Mouse (Mus musculus) kidney, adult 2 months (tissue): ENCODE data around the gene Maff. TPM values are rescaled to one million over a fixed set of nuclear protein-coding genes. Genes with fewer than 3 reads are reported as not detected.

ENCODE experiments used
- DNase-seq: peaks from one replicate; pipeline ENCODE4 v3.0.0; 2021
- H3K27ac ChIP-seq: fragments of 200-500 bp; 2 replicates; pipeline ENCODE4 v1.5.1; 2012; ENCODE audit warnings: low read depth, low read length, control low read depth, inconsistent platforms; ENCODE audit not compliant: insufficient read depth
- H3K27me3 ChIP-seq: fragments of 200-500 bp; replicated peaks from 2 replicates; pipeline ENCODE4 v1.6.1; 2012; ENCODE audit warnings: mild to moderate bottlenecking, moderate library complexity, low read length, inconsistent platforms; ENCODE audit not compliant: control insufficient read depth, insufficient read depth
- H3K36me3 ChIP-seq: fragments of 200-500 bp; 2 replicates; pipeline ENCODE4 v1.6.1; 2012; ENCODE audit warnings: mild to moderate bottlenecking, moderate library complexity, low read length, inconsistent platforms; ENCODE audit not compliant: control insufficient read depth, insufficient read depth
- H3K4me1 ChIP-seq: fragments of 200-500 bp; 2 replicates; pipeline ENCODE4 v1.6.1; 2011; ENCODE audit warnings: low read length; ENCODE audit not compliant: control insufficient read depth, insufficient read depth
- H3K4me3 ChIP-seq: fragments of 200-500 bp; 2 replicates; pipeline ENCODE4 v1.5.1; 2011; ENCODE audit warnings: mild to moderate bottlenecking, low read depth, low read length, control low read depth; ENCODE audit not compliant: insufficient read depth
- CTCF ChIP-seq: fragments of 200-500 bp; conservative IDR thresholded peaks from 2 replicates; pipeline ENCODE4 v1.5.1; 2011; ENCODE audit warnings: low read depth, mild to moderate bottlenecking, control low read depth, low read length, moderate library complexity, mixed read lengths; ENCODE audit not compliant: insufficient read depth, insufficient read length
- POLR2A ChIP-seq: fragments of 200-500 bp; IDR thresholded peaks from one replicate; pipeline ENCODE4 v1.6.1; 2011; ENCODE audit warnings: low read depth, low read length, control low read depth
- WGBS: fragments of 180-500 bp; shearing (Covaris S2); methylation state at CpG from one replicate; pipeline ENCODE4 v1.1.7; 2018; 5-methylcytosine and 5-hydroxymethylcytosine counted together
- polyA plus RNA-seq: library from polyadenylated mRNA; depleted of rRNA; stranded (reverse); fragments of >200 nt; gene quantifications from 2 replicates; pipeline ENCODE4 v1.2.3, GENCODE M21; 2012

The Maff gene
- polyA plus RNA-seq, 1 experiment = 1.3 TPM

- no peak for DNase-seq
- no peak for TF ChIP-seq POLR2A
- no peak for TF ChIP-seq CTCF
- Histone ChIP-seq H3K36me3 (no peaks in the 10 kb centered on the region), H3K4me3 (no peak overlapping the region), H3K4me1 (peaks cover 18% of the 10 kb centered on the region), H3K27me3 (no peaks in the 10 kb centered on the region), H3K27ac (no peak overlapping the region)
- 87% methylated on average over 8 of the region's 8 CpGs for WGBS
These were observed 10.1 kb downstream of the Maff start for GRCm38 (mm10) chr15:79356481-79356880.

GRCm38 (mm10) chr15:79357036-79357911 lies 10.9 kb downstream of the Maff start:
- Histone ChIP-seq H3K27ac (peak overlapping the region; percentile 2; the same call in 1 of the 2 replicates), H3K4me1 (peaks cover 18% of the 10 kb centered on the region), H3K36me3 (no peaks in the 10 kb centered on the region), H3K27me3 (no peaks in the 10 kb centered on the region), H3K4me3 (peak overlapping the region; percentile 50)
- peak; percentile 78 for DNase-seq
- WGBS = 1% methylated on average over 75 of the region's 77 CpGs
- TF ChIP-seq CTCF (no peak), POLR2A (no peak)

GRCm38 (mm10) chr15:79357974-79358690 lies 11.7 kb downstream of the Maff start:
- peak overlapping the region; percentile 33; the same call in 1 of the 2 replicates for H3K27ac ChIP-seq
- H3K36me3 ChIP-seq = no peaks in the 10 kb centered on the region
- H3K4me3 ChIP-seq = no peak overlapping the region
- peak; percentile 49 for DNase-seq
- TF ChIP-seq POLR2A (no peak), CTCF (no peak)
- 28% methylated on average over 12 of the region's 12 CpGs for WGBS
- peaks cover 18% of the 10 kb centered on the region for H3K4me1 ChIP-seq
- H3K27me3 ChIP-seq = no peaks in the 10 kb centered on the region

- no peak overlapping the region for H3K27ac ChIP-seq
- no peaks in the 10 kb centered on the region for H3K36me3 ChIP-seq
- H3K27me3 ChIP-seq = no peaks in the 10 kb centered on the region
- H3K4me1 ChIP-seq = peaks cover 18% of the 10 kb centered on the region
- H3K4me3 ChIP-seq = no peak overlapping the region
- TF ChIP-seq POLR2A (no peak), CTCF (no peak)
- DNase-seq = peak; percentile 76
- WGBS = 7% methylated on average over 6 of the region's 6 CpGs
These were observed 13.5 kb downstream of the Maff start for GRCm38 (mm10) chr15:79359954-79360353.

- TF ChIP-seq CTCF = no peak
- TF ChIP-seq POLR2A = no peak
- no peaks in the 10 kb centered on the region for H3K27me3 ChIP-seq
- no peak overlapping the region for H3K27ac ChIP-seq
- H3K36me3 ChIP-seq = no peaks in the 10 kb centered on the region
- peaks cover 18% of the 10 kb centered on the region for H3K4me1 ChIP-seq
- WGBS = 42% methylated on average over 7 of the region's 7 CpGs
- no peak overlapping the region for H3K4me3 ChIP-seq
- DNase-seq = no peak
These were observed 13.9 kb downstream of the Maff start for GRCm38 (mm10) chr15:79360371-79360770.

- TF ChIP-seq CTCF (no peak), POLR2A (no peak)
- H3K36me3 ChIP-seq = no peaks in the 10 kb centered on the region
- no peak overlapping the region for H3K27ac ChIP-seq
- H3K4me1 ChIP-seq = peaks cover 18% of the 10 kb centered on the region
- no peak overlapping the region for H3K4me3 ChIP-seq
- WGBS = 49% methylated on average over 4 of the region's 4 CpGs
- H3K27me3 ChIP-seq = no peaks in the 10 kb centered on the region
- no peak for DNase-seq
These were observed 14.6 kb downstream of the Maff start for GRCm38 (mm10) chr15:79361023-79361422.

- TF ChIP-seq POLR2A (no peak), CTCF (no peak)
- no peak overlapping the region for H3K4me3 ChIP-seq
- peaks cover 7% of the 10 kb centered on the region for H3K4me1 ChIP-seq
- no peaks in the 10 kb centered on the region for H3K36me3 ChIP-seq
- H3K27ac ChIP-seq = no peak overlapping the region
- 65% methylated on average over 6 of the region's 6 CpGs for WGBS
- H3K27me3 ChIP-seq = no peaks in the 10 kb centered on the region
- DNase-seq = no peak
These were observed 17.7 kb downstream of the Maff start for GRCm38 (mm10) chr15:79364120-79364519.
